Mouse (Mus musculus): ENCODE data around the gene Hist1h3e.

Gene Hist1h3e

DNA sequence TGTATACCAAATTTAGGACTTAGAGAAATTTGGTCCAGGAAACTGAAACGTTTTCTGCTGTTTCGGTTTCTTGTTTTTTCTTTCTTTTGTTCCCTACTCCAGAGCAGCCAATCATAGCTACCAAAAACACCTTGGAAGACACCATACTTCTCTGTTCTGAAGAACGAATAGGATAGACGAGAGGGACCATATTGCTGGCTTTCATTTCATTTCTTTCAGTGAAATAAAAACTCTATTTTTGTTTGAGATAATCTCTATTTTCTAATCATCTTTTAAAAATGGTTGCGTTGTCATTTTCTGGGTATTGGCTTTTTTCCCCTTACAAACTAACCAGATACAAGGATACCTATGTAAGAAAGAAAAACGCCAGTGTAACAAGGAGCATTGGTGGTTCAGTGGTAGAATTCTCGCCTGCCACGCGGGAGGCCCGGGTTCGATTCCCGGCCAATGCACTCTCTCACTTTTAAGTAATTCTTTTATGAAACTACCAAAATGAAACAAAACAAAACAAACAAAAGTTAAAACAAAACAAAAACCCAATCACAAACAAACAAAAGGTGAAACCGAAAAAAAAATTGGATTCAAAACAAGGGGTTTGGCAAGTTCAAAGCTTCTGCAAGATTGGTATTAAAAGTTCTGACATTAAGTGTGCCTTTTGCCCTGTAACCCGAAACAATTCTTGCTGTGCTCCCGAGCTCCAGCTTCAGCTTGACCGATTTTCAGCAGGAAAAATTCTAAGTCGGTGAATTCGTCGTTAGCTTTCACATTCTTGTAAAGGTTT is 45.2 kb downstream of the Hist1h3e start:
- peak; percentile 52 for DNase-seq

DNA sequence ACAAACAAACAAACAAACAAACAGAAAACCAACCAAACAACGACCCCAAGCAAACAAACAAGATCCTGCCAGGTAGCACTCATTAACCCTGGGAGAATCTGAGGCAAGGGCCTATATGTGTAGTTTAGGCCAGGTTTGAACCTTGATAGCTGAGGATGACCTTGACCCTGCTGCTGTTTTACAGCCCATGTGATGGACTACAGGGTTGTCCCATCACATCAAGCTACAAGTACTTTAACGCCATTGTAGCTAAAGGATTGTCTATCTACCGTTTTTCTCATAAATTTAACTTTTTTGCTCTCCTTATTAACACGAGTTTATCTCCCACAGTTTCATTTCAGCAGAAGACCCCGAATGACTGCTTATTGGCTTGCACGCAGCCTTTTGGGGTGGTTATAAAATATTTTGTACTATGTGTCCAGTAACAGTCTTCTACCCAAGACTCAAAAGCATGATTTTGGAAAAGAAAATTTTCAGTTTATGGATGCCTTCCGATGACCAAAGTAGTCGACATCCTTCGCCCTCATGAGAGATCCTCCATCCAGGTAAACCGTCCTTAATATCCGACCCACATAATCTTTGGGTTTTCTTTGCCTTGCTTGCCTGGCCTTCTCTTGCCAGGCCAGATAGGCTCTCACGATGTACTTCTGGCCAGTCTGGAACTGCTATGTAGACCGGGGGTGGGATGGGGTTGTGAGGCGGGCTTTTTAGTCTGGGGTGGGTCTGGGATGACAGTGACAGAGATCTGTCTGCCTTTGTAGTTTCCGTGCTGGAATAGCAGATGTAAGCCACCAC is 46.1 kb downstream of the Hist1h3e start:
- no peak for DNase-seq

- DNase-seq = no peak
Measured at GRCm38 (mm10) chr13:23515281-23515680, 46.9 kb downstream of the Hist1h3e start.

DNA sequence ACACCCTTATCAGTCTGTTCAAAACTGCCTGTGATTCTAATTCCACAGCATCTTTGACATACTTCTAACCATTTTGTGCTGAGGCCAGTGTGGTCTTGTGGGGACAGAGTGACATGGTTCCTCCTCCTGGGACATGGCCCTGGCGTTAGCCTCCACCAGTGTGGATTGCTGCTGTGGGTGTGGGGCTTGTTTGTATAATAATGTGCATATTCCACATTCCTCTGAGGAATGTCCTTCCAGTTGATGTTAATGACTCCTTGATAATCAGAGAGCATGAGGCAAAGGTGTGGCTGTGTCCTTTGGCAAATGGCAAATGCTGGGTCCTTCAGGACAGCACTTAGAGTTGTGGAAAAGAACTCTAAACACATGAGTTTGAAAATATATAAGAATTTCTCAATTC is 48.7 kb downstream of the Hist1h3e start:
- no peak for DNase-seq
